Mouse (Mus musculus): Measurements from ENCODE around the gene Plpp6. TPM values are rescaled to one million over a fixed set of nuclear protein-coding genes. Genes with fewer than 3 reads are reported as not detected.

The Plpp6 gene
- polyA plus RNA-seq (2016; fragmentation: Nextera tagmentation; extraction: Ambion mirVana), result 2.7 and 3.1 TPM in 2 replicates

DNA sequence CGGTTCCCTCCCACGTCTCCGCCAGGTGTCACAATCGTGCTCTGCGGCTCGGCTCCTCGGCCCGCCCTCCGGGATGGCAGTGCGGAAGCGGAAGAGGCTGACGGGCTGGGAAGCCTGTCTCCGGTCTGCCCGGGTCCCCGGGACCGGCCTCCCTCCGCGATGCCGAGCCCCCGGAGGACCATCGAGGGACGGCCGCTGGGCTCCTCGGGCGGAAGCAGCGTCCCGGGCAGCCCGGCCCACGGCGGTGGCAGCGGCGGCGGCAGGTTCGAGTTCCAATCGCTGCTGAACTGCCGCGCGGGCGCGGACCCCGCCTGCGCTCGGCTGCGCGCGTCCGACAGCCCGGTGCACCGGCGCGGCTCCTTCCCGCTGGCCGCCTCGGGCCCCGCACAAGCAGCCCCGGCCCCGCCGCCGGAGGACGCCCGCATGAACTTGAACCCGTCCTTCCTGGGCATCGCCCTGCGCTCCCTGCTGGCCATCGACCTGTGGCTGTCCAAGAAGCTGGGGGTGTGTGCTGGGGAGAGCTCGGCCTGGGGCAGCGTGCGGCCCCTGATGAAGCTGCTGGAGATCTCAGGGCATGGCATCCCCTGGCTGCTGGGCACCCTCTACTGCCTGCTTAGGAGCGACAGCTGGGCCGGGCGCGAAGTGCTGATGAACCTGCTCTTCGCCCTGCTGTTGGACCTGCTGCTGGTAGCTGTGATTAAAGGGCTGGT, at the start of gene Plpp6:
Gene Plpp6, plus strand, starts transcription at position 112 of the 710 bp plus-strand sequence.
- H3K4me3 ChIP-seq, result peak within 1 kb of the TSS; percentile 80
- no peak within 1 kb of the TSS for H3K27ac ChIP-seq
- peak; percentile 81 for ATAC-seq
- no peaks in the 10 kb centered on the region for H3K36me3 ChIP-seq
- under 1% methylated on average over 73 of the region's 73 CpGs for WGBS (ENCODE audit: insufficient replicate concordance)
- H3K4me2 ChIP-seq, result peak within 1 kb of the TSS; percentile 97
- peaks cover 10% of the 10 kb centered on the region for H3K4me1 ChIP-seq
- H3K9ac ChIP-seq, result peak within 1 kb of the TSS; percentile 85
- peaks cover 29% of the 10 kb centered on the region; the same call in 1 of the 2 replicates for H3K27me3 ChIP-seq (replicated peaks)
- H3K9me3 ChIP-seq (replicated peaks), result no peaks in the 10 kb centered on the region

DNA sequence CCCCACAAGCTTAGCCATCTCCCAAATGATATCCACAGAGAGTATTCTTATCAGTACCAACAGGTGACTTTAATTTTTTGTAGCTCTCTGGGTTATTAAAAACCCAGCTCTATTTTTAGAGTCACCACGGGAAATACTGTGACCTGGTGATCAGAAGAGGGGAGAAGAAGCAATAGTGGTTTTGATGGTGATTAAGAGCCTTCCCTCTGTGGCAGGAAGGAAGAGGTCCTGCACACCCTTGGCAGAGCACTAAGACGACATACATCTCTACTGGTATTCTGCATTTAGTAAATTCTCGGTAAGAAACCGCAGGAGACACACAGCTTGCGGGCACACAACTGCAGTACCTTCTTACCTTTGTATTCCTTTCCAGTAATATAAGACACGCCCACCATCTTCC, 49.2 kb upstream of the Plpp6 start:
- no peaks in the 10 kb centered on the region for H3K27me3 ChIP-seq (replicated peaks)

DNA sequence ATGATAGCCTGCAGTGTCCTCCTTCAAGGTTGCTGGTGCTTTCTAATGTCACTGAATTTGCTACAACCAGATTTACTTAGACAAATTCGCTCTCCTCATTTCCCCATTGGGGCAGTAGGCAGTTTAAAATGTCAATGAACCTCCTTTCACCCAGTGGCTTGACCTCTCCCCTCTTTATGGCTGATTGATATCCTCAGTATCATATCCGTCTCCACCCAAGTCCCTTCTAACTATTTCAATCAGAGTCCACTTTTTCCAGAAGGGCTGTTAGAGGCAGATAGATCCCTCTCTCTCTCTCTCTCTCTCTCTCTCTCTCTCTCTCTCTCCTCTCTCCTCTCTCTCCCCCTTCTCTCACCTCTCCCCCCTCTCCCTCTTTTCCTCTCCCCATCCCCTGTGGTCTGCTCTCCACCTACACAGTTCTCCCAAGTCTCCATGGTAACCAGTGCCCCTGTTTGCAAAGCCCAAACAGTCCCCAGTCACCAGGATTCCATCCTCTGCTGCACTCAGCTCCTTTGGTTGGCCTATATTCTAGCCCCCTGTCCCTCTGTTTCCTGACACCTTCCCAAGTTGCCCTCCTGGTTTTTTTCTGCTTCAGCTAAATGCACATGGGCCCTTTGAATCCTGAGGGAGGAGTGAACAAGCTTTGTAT, 48.0 kb upstream of the Plpp6 start:
- no peaks in the 10 kb centered on the region for H3K36me3 ChIP-seq
- no peak overlapping the region for H3K4me3 ChIP-seq
- WGBS (ENCODE audit: insufficient replicate concordance), result 50% methylated on average over 2 of the region's 2 CpGs
- H3K4me2 ChIP-seq, result no peak overlapping the region
- peak; percentile 35; the same call in 1 of the 2 replicates for ATAC-seq
- no peak overlapping the region for H3K27ac ChIP-seq
- H3K27me3 ChIP-seq (replicated peaks), result no peaks in the 10 kb centered on the region
- H3K4me1 ChIP-seq, result no peaks in the 10 kb centered on the region; the same call in 1 of the 2 replicates
- no peak overlapping the region for H3K9ac ChIP-seq
- H3K9me3 ChIP-seq (replicated peaks), result no peaks in the 10 kb centered on the region

More for the DNA sequence above, 49.2 kb upstream of the Plpp6 start:
- 25% methylated on average over 6 of the region's 6 CpGs for WGBS (ENCODE audit: insufficient replicate concordance)
- H3K4me2 ChIP-seq, result no peak overlapping the region
- H3K4me3 ChIP-seq, result no peak overlapping the region
- no peak overlapping the region for H3K27ac ChIP-seq
- no peak overlapping the region for H3K9ac ChIP-seq
- no peaks in the 10 kb centered on the region; the same call in 1 of the 2 replicates for H3K4me1 ChIP-seq
- no peak for ATAC-seq
- no peaks in the 10 kb centered on the region for H3K36me3 ChIP-seq
- no peaks in the 10 kb centered on the region for H3K9me3 ChIP-seq (replicated peaks)

DNA sequence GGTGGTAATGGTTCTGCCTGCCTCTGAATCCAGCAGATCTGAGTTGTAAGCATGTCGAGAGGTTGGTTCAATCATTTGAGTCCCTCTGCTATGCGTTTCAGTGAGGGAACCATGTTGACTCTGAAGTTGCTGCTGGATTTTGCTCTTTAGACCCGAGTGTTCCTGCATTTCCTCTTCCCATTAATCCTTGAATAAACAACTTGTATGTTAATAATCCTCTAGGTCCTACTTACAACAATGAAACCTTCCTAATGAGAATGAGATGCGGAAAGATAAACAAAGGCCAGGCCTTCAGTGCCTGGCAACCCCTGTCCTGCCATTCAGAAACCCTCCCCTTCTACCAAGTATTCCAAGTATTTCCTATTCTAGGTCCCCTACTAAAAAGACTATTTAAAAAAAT, 47.3 kb upstream of the Plpp6 start:
- no peaks in the 10 kb centered on the region for H3K27me3 ChIP-seq (replicated peaks)
- no peaks in the 10 kb centered on the region for H3K36me3 ChIP-seq
- no peak overlapping the region for H3K4me2 ChIP-seq
- no peak overlapping the region for H3K27ac ChIP-seq
- no peak overlapping the region for H3K9ac ChIP-seq
- ATAC-seq, result no peak
- H3K9me3 ChIP-seq (replicated peaks), result no peaks in the 10 kb centered on the region
- no peak overlapping the region for H3K4me3 ChIP-seq
- H3K4me1 ChIP-seq, result no peaks in the 10 kb centered on the region; the same call in 1 of the 2 replicates
- WGBS (ENCODE audit: insufficient replicate concordance), result 52% methylated on average over 4 of the region's 4 CpGs

DNA sequence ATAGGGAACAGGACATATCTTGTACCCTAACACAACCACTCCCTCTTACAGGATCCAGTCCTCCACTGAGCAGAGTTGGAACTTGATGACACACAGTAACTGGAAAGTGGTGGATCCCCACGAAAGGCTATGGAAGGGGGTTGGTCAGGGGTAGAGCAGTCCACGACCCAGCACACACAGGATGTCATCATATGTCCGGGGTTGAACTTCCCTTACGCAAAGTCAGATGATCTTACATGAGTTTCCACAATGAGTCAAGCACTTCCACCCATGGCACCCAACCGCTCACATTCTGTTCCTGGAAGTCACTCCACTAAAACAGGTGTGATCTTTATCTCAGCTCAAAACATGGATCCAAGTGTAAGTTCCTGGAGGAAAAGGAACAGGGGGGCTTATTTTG, 45.9 kb upstream of the Plpp6 start:
- Histone ChIP-seq H3K27ac (no peak overlapping the region), H3K9me3 (replicated peaks) (no peaks in the 10 kb centered on the region), H3K4me2 (no peak overlapping the region), H3K36me3 (no peaks in the 10 kb centered on the region), H3K4me1 (no peaks in the 10 kb centered on the region; the same call in 1 of the 2 replicates), H3K9ac (no peak overlapping the region), H3K27me3 (replicated peaks) (no peaks in the 10 kb centered on the region), H3K4me3 (no peak overlapping the region)
- WGBS (ENCODE audit: insufficient replicate concordance), result 52% methylated on average over 5 of the region's 5 CpGs
- ATAC-seq, result no peak

DNA sequence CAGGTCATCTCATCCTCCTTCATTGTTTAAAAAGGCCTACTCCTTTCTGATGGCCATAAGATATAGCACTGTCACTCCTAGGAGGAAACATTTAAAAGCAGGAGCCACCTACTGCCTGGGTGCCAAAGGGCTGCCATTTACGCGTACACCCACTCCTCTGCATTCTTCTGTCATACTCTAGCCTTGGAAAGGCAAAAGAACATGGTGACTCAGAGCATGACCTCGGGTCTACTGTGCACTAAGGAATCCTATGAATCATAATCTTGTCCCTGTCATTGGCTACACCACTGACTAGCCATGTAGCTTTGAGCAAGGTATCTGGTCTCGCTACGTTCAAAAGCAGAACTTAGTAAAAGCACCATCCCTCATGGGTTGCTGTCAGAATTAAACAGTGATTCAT, 37.4 kb upstream of the Plpp6 start:
- H3K27me3 ChIP-seq (replicated peaks), result no peaks in the 10 kb centered on the region
- peaks cover 6% of the 10 kb centered on the region; the same call in 1 of the 2 replicates for H3K4me1 ChIP-seq
- no peak overlapping the region for H3K9ac ChIP-seq
- H3K4me2 ChIP-seq, result no peak overlapping the region
- no peak for ATAC-seq
- no peaks in the 10 kb centered on the region for H3K36me3 ChIP-seq
- no peak overlapping the region for H3K4me3 ChIP-seq
- H3K9me3 ChIP-seq (replicated peaks), result no peaks in the 10 kb centered on the region
- no peak overlapping the region for H3K27ac ChIP-seq
- WGBS (ENCODE audit: insufficient replicate concordance), result 69% methylated on average over 5 of the region's 5 CpGs

DNA sequence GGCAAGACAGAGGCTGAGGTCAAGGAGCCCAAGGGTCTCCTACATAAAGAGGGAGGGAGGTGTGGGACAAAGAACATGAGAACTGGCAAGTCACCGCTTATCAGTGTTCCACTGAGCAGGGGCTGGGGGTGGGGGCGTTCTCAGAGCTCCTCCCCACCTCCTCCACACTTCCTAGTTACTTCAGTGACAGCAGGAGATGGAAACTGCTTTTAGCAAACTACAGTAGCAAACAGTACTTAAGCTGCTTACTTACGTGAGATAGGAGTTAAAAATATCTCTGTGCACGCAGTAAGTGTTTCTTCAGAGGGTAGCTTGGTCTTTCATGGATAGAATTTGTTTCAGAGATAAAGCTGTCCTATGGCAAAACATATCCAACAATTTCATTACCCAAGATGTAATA, 36.4 kb upstream of the Plpp6 start:
- no peaks in the 10 kb centered on the region for H3K27me3 ChIP-seq (replicated peaks)

DNA sequence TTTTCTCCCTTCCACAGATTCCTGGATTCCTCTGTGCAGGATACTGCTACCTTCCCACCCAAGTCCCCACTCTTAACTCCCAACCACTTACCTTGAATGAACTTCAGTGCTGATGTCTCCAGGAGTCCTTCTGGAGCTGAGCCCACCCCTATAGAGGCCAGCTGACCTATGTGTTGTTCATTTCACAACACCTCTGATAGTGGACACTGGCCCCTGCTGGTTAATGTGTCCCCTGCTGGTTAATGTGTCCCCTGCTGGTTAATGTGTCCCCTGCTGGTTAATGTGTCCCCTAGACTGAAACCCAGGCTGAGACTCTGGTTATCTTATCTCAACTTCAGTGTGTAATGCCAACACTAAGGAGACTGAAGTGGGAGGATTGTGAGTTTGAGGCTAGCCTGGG, 34.7 kb upstream of the Plpp6 start:
- ATAC-seq, result peak; percentile 47; the same call in 1 of the 2 replicates
- no peaks in the 10 kb centered on the region for H3K27me3 ChIP-seq (replicated peaks)
- H3K36me3 ChIP-seq, result no peaks in the 10 kb centered on the region
- no peak overlapping the region for H3K9ac ChIP-seq
- H3K4me3 ChIP-seq, result no peak overlapping the region
- no peaks in the 10 kb centered on the region for H3K9me3 ChIP-seq (replicated peaks)
- no peak overlapping the region for H3K4me2 ChIP-seq
- H3K4me1 ChIP-seq, result peaks cover 6% of the 10 kb centered on the region; the same call in 1 of the 2 replicates
- no peak overlapping the region for H3K27ac ChIP-seq

More for the DNA sequence above, 36.4 kb upstream of the Plpp6 start:
- H3K4me1 ChIP-seq, result peaks cover 6% of the 10 kb centered on the region; the same call in 1 of the 2 replicates
- H3K9me3 ChIP-seq (replicated peaks), result no peaks in the 10 kb centered on the region
- no peak for ATAC-seq
- no peak overlapping the region for H3K4me2 ChIP-seq
- H3K27ac ChIP-seq, result no peak overlapping the region
- no peak overlapping the region for H3K9ac ChIP-seq
- H3K36me3 ChIP-seq, result no peaks in the 10 kb centered on the region
- no peak overlapping the region for H3K4me3 ChIP-seq
- 21% methylated on average over 4 of the region's 4 CpGs for WGBS (ENCODE audit: insufficient replicate concordance)

DNA sequence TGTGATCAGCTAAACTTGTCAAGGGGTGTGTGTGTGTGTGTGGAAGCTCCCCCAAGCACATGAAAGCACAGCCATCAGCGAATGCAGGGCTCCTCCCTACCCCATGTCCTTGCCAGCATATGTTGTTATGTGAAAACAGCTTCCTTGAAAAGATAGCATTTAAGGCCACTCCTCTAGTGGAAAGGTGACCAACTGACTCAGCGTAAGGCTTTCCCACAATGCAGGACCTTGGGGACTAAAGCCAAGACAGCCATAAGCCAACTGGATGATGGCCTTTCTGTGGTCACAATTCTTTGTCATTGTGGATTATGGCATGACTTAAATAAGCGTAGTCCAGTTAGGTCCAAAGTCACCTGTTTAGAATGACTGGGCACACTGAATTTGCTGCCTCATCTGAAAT, 28.9 kb upstream of the Plpp6 start:
- H3K4me2 ChIP-seq, result no peak overlapping the region
- no peak for ATAC-seq
- H3K4me1 ChIP-seq, result no peaks in the 10 kb centered on the region
- H3K9ac ChIP-seq, result no peak overlapping the region
- no peaks in the 10 kb centered on the region for H3K36me3 ChIP-seq
- 67% methylated on average over 3 of the region's 3 CpGs for WGBS (ENCODE audit: insufficient replicate concordance)
- H3K9me3 ChIP-seq (replicated peaks), result no peaks in the 10 kb centered on the region
- H3K27ac ChIP-seq, result no peak overlapping the region
- H3K4me3 ChIP-seq, result no peak overlapping the region
- H3K27me3 ChIP-seq (replicated peaks), result no peaks in the 10 kb centered on the region

DNA sequence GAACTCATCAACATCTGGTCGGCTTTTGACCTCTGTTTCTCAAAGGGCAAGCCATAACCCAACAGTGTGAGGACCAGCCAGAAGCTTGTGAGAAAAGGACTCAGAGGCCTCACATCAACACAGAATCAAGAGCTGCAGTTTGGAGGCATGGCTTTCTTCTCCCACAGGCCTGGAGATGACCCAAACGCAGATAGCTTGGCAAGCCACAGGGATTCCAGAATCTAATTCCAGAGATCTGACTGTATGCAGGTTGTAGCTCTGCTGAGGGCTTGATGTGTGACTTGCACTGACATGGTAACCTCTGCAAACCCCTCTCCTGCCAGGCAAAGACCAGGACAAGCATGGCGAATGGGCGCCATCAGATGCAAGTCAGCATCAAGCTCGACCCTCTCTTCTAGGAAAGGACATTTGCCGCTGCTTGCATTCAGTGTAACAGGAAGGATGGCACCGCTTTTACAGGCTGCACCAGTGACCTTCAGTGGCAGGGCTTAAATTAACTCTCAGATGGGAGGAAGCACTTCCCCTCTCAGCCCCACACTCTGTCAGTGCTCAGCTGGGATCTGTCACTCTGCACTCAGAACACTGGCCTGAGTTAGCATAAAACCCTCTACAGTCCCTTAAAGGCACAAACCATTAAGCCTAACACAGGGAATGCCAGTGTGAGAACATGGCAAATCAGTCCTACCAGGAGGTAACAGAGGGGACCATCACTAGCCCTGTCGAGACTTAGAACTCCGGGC, 23.4 kb upstream of the Plpp6 start:
- H3K9me3 ChIP-seq (replicated peaks), result no peaks in the 10 kb centered on the region
- no peak for ATAC-seq
- no peak overlapping the region for H3K9ac ChIP-seq
- no peaks in the 10 kb centered on the region for H3K36me3 ChIP-seq
- WGBS (ENCODE audit: insufficient replicate concordance), result 47% methylated on average over 9 of the region's 9 CpGs
- no peaks in the 10 kb centered on the region for H3K27me3 ChIP-seq (replicated peaks)
- H3K4me3 ChIP-seq, result no peak overlapping the region
- no peak overlapping the region for H3K4me2 ChIP-seq
- peaks cover 3% of the 10 kb centered on the region; the same call in 1 of the 2 replicates for H3K4me1 ChIP-seq
- H3K27ac ChIP-seq, result no peak overlapping the region

DNA sequence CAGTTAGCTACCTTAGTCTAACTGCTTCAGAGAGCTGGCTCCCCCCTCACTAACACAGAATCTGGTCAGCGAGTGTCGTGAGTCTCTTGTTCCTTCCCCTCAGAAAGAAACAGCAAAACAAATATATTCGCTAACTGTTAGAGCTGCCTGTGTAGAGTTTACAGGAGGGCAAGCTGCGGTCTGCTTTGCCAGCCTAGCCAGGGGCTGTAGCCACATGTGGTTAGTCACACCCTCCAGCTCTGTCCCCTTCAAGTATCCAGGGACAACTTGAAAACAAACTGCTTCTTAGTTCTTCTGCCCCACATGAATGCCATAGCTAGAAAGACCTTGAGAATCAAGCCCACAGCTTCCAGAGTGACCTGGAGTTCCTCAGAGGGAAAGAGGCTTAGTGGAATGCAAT, 22.5 kb upstream of the Plpp6 start:
- Histone ChIP-seq H3K9me3 (replicated peaks) (no peaks in the 10 kb centered on the region), H3K36me3 (no peaks in the 10 kb centered on the region), H3K4me3 (no peak overlapping the region), H3K27me3 (replicated peaks) (no peaks in the 10 kb centered on the region), H3K9ac (no peak overlapping the region), H3K27ac (no peak overlapping the region), H3K4me2 (no peak overlapping the region), H3K4me1 (peaks cover 3% of the 10 kb centered on the region; the same call in 1 of the 2 replicates)
- ATAC-seq, result no peak
- WGBS (ENCODE audit: insufficient replicate concordance), result 54% methylated on average over 4 of the region's 4 CpGs

DNA sequence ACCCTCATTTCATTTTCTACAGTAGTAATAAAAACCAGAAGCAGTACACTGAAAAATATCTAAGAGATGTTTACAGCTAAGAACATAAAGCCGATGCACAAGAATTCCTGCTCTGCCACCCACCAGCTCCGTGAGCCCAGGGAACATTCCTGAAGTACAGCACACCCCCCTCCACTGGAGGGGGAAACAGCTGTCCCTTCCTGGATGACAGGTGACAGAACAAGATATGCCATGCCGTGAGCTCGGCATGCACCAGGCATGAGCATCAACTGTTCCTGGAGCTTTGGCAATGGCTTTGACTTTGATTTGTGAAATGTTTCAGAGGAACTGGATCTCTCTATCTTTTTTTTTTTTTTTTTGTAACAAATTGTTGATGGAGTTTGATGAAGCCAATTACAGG, 17.0 kb upstream of the Plpp6 start:
- Histone ChIP-seq H3K36me3 (no peaks in the 10 kb centered on the region), H3K9me3 (replicated peaks) (no peaks in the 10 kb centered on the region), H3K9ac (no peak overlapping the region), H3K4me2 (no peak overlapping the region), H3K4me3 (no peak overlapping the region), H3K27ac (no peak overlapping the region), H3K27me3 (replicated peaks) (0 out of 2 replicates have a peak, but pooled peaks cover 3% of the 10 kb centered on the region), H3K4me1 (no peaks in the 10 kb centered on the region)
- no peak for ATAC-seq
- 27% methylated on average over 4 of the region's 4 CpGs for WGBS (ENCODE audit: insufficient replicate concordance)

Data from liver, embryonic 12.5 days (tissue).